ENCODE assay signal across 23 mouse cellular contexts in genomic region chr12:44224650-44225049, GRCm38 (mm10).
"Had no signal": no experiment of that assay in that cellular context is flagged by ENCODE, and none has a peak within 500 bp of the region (broad histone marks: within the 10 kb centered on the region; RNA-seq: fewer than 3 reads in every experiment).

No protein-coding gene starts in this region.

- H3K4me1 ChIP-seq: neural tube, embryonic 13.5 days had no signal

- H3K36me3 ChIP-seq: limb, embryonic 12.5 days; limb, embryonic 15.5 days; midbrain, embryonic 10.5 days; midbrain, embryonic 13.5 days; neural tube, embryonic 13.5 days had no signal

- H3K4me3 ChIP-seq: limb, embryonic 12.5 days; limb, embryonic 15.5 days; megakaryocyte, embryonic 14.5 days; midbrain, embryonic 10.5 days; midbrain, embryonic 13.5 days; myocyte; neural tube, embryonic 13.5 days had no signal

- ATAC-seq: liver, postnatal 0 days; lung, postnatal 0 days; midbrain, embryonic 13.5 days; midbrain, embryonic 16.5 days had no signal

- H3K4me2 ChIP-seq: limb, embryonic 12.5 days; limb, embryonic 15.5 days; liver, embryonic 11.5 days; lung, embryonic 14.5 days; midbrain, embryonic 13.5 days; neural tube, embryonic 13.5 days had no signal

- DNase-seq: kidney, adult 9 months; kidney, postnatal 14 days; kidney, postnatal 4 days; left cerebral cortex, postnatal 4 days; liver, postnatal 0 days; lung, embryonic 14.5 days; retina, postnatal 1 day; right cerebral cortex, postnatal 25 days; spleen, adult 18-20 months; thymus, adult 18-20 months; thymus, postnatal 25 days had no signal

- H3K9ac ChIP-seq: limb, embryonic 12.5 days; limb, embryonic 15.5 days; liver, embryonic 14.5 days; liver, postnatal 0 days; lung, embryonic 14.5 days; midbrain, embryonic 13.5 days; neural tube, embryonic 13.5 days had no signal

- H3K9me3 ChIP-seq: limb, embryonic 12.5 days; limb, embryonic 15.5 days; megakaryocyte, embryonic 14.5 days; midbrain, embryonic 10.5 days; midbrain, embryonic 13.5 days; neural tube, embryonic 13.5 days had no signal

- H3K27ac ChIP-seq: limb, embryonic 12.5 days; limb, embryonic 15.5 days; liver, embryonic 14.5 days; macrophage; midbrain, embryonic 10.5 days; midbrain, embryonic 13.5 days; neural tube, embryonic 13.5 days had no signal

- H3K27me3 ChIP-seq: limb, embryonic 15.5 days; midbrain, embryonic 13.5 days; neural tube, embryonic 13.5 days had no signal
